Mouse (Mus musculus): ENCODE data around the gene Ndufa10. TPM values are rescaled to one million over a fixed set of nuclear protein-coding genes. Genes with fewer than 3 reads are reported as not detected.

The Ndufa10 gene
- polyA plus RNA-seq, 1 experiment: 173 TPM

- Histone ChIP-seq H3K27ac (ENCODE audit: insufficient read depth, low read length) (no peak overlapping the region), H3K4me1 (ENCODE audit: control insufficient read depth, insufficient read depth, low read length) (peaks cover 5% of the 10 kb centered on the region), H3K4me3 (ENCODE audit: insufficient read depth, low read length) (no peak overlapping the region)
- no peak for TF ChIP-seq CTCF (IDR thresholded peaks at IDR 0.05; ENCODE audit: extremely low read depth, insufficient read depth, low read length)
- no peak for TF ChIP-seq POLR2A (IDR thresholded peaks at IDR 0.05; ENCODE audit: extremely low read depth, insufficient read depth, low read length)
These were observed 4.8 kb downstream of the Ndufa10 start for GRCm38 (mm10) chr1:92468891-92469290.

DNA sequence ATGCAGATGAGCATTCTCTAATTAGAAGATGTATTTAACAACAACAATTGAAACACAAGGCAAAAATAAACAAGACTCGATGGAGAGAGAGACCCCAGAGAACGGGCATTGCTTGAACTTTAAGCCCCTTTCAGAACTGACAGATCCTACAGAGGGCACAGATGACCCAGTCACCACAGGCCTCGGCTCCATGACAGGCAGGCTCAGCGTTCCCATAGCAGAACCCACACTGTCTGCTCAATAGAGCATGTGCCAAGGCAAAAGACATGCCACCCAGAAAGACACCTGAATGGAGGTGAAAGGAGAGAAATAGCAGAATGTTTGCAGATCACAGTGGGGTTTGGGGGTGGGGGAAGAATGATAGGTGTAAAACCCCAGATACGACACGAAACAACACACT lies 15.2 kb downstream of the Ndufa10 start:
- Histone ChIP-seq H3K4me1 (ENCODE audit: control insufficient read depth, insufficient read depth, low read length) (no peaks in the 10 kb centered on the region), H3K4me3 (ENCODE audit: insufficient read depth, low read length) (no peak overlapping the region), H3K27ac (ENCODE audit: insufficient read depth, low read length) (no peak overlapping the region)
- TF ChIP-seq POLR2A (IDR thresholded peaks at IDR 0.05; ENCODE audit: extremely low read depth, insufficient read depth, low read length): no peak
- no peak for TF ChIP-seq CTCF (IDR thresholded peaks at IDR 0.05; ENCODE audit: extremely low read depth, insufficient read depth, low read length)

GRCm38 (mm10) chr1:92457758-92458157 lies 15.9 kb downstream of the Ndufa10 start:
- TF ChIP-seq POLR2A (IDR thresholded peaks at IDR 0.05; ENCODE audit: extremely low read depth, insufficient read depth, low read length) (no peak), CTCF (IDR thresholded peaks at IDR 0.05; ENCODE audit: extremely low read depth, insufficient read depth, low read length) (no peak)
- Histone ChIP-seq H3K4me3 (ENCODE audit: insufficient read depth, low read length) (no peak overlapping the region), H3K4me1 (ENCODE audit: control insufficient read depth, insufficient read depth, low read length) (no peaks in the 10 kb centered on the region), H3K27ac (ENCODE audit: insufficient read depth, low read length) (no peak overlapping the region)

DNA sequence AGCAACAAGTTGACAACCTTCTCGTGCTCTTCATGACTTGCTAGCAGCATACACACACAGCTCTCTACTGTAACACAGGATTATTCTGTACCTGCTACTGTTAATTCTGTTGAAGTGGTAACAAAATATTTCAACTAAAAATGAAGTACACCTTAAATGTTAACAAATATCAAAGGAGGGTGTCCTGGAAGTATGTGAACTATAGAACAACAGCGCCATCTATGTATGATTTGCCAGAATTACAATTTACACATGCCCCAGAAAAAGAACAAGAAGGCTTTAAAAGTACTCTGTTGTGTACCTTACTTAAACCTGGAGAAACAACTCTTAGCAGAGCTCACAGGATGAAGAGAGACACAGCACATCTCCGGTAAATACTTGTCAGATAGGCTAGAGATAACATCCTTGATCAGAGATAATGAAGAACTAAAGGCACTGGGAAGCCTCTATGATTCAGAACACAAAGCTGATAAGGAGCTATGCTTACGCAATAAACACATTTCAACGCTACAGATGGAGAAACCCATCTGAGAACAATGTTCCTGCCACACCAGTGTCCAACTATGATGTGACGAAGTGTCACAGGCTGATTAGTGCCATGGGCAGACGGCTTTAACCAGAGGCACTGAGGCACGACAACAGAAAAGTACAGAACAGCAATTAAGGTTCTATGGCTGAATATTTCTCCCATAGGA lies 19.8 kb downstream of the Ndufa10 start:
- no peak overlapping the region for H3K4me3 ChIP-seq (ENCODE audit: insufficient read depth, low read length)
- H3K4me1 ChIP-seq (ENCODE audit: control insufficient read depth, insufficient read depth, low read length): no peaks in the 10 kb centered on the region
- TF ChIP-seq POLR2A (IDR thresholded peaks at IDR 0.05; ENCODE audit: extremely low read depth, insufficient read depth, low read length): no peak
- peak; percentile 21; the same call in 1 of the 2 replicates for TF ChIP-seq CTCF (IDR thresholded peaks at IDR 0.05; ENCODE audit: extremely low read depth, insufficient read depth, low read length)
- H3K27ac ChIP-seq (ENCODE audit: insufficient read depth, low read length): no peak overlapping the region

- Histone ChIP-seq H3K4me3 (ENCODE audit: insufficient read depth, low read length) (no peak overlapping the region), H3K27ac (ENCODE audit: insufficient read depth, low read length) (no peak overlapping the region)
These were observed 25.4 kb downstream of the Ndufa10 start for GRCm38 (mm10) chr1:92448293-92448692.

GRCm38 (mm10) chr1:92441453-92442063 lies 32.1 kb downstream of the Ndufa10 start:
- Histone ChIP-seq H3K4me1 (ENCODE audit: control insufficient read depth, insufficient read depth, low read length) (peaks cover 7% of the 10 kb centered on the region), H3K27ac (ENCODE audit: insufficient read depth, low read length) (no peak overlapping the region), H3K4me3 (ENCODE audit: insufficient read depth, low read length) (no peak overlapping the region)
- TF ChIP-seq CTCF (IDR thresholded peaks at IDR 0.05; ENCODE audit: extremely low read depth, insufficient read depth, low read length): no peak
- no peak for TF ChIP-seq POLR2A (IDR thresholded peaks at IDR 0.05; ENCODE audit: extremely low read depth, insufficient read depth, low read length)

More at GRCm38 (mm10) chr1:92448293-92448692, 25.4 kb downstream of the Ndufa10 start:
- TF ChIP-seq CTCF (IDR thresholded peaks at IDR 0.05; ENCODE audit: extremely low read depth, insufficient read depth, low read length): no peak
- TF ChIP-seq POLR2A (IDR thresholded peaks at IDR 0.05; ENCODE audit: extremely low read depth, insufficient read depth, low read length): no peak
- H3K4me1 ChIP-seq (ENCODE audit: control insufficient read depth, insufficient read depth, low read length): peaks cover 5% of the 10 kb centered on the region

- Histone ChIP-seq H3K27ac (ENCODE audit: insufficient read depth, low read length) (no peak overlapping the region), H3K4me3 (ENCODE audit: insufficient read depth, low read length) (no peak overlapping the region), H3K4me1 (ENCODE audit: control insufficient read depth, insufficient read depth, low read length) (peaks cover 7% of the 10 kb centered on the region)
- TF ChIP-seq CTCF (IDR thresholded peaks at IDR 0.05; ENCODE audit: extremely low read depth, insufficient read depth, low read length) (no peak), POLR2A (IDR thresholded peaks at IDR 0.05; ENCODE audit: extremely low read depth, insufficient read depth, low read length) (no peak)
These were observed 33.5 kb downstream of the Ndufa10 start for GRCm38 (mm10) chr1:92440066-92440750.

DNA sequence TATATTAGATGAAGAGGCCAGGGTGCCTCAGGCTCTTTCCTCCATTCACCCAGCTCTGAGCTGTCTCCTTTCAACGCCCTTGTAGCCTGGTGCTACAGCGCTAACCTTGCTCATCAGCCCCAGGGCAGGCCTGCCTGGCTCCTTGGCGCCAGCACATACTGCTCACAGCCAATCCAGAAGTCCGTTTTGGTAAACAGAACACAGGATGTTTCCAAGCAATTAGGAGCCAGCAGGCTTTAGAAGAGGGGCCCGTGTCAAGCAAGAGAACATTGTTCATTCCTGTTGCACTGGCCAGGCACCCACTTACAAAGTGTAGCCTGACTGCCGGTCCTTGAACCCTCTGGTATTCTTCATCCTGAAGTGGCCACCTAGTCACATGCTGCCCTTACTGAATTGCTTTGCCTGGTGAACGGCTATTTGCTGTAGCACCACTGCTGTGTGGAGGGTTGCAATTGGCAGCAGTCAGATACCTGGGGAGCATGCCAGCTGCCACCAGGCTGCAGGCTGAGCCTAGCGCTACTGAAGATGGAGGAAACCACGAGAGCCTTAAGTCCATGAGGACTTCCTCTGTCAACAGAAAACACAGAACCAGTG lies 35.9 kb downstream of the Ndufa10 start:
- H3K27ac ChIP-seq (ENCODE audit: insufficient read depth, low read length): 0 out of 2 replicates have a peak overlapping the region, but pooled peaks have one; percentile 14
- TF ChIP-seq POLR2A (IDR thresholded peaks at IDR 0.05; ENCODE audit: extremely low read depth, insufficient read depth, low read length) (no peak), CTCF (IDR thresholded peaks at IDR 0.05; ENCODE audit: extremely low read depth, insufficient read depth, low read length) (no peak)
- no peak overlapping the region for H3K4me3 ChIP-seq (ENCODE audit: insufficient read depth, low read length)
- H3K4me1 ChIP-seq (ENCODE audit: control insufficient read depth, insufficient read depth, low read length): peaks cover 6% of the 10 kb centered on the region

GRCm38 (mm10) chr1:92436831-92437321 lies 36.8 kb downstream of the Ndufa10 start:
- no peak for TF ChIP-seq CTCF (IDR thresholded peaks at IDR 0.05; ENCODE audit: extremely low read depth, insufficient read depth, low read length)
- no peak for TF ChIP-seq POLR2A (IDR thresholded peaks at IDR 0.05; ENCODE audit: extremely low read depth, insufficient read depth, low read length)
- Histone ChIP-seq H3K27ac (ENCODE audit: insufficient read depth, low read length) (no peak overlapping the region), H3K4me1 (ENCODE audit: control insufficient read depth, insufficient read depth, low read length) (peaks cover 6% of the 10 kb centered on the region), H3K4me3 (ENCODE audit: insufficient read depth, low read length) (no peak overlapping the region)
